Mouse (Mus musculus) liver, embryonic 16.5 days (tissue): ENCODE measurements around the gene B3gnt4. TPM values are rescaled to one million over a fixed set of nuclear protein-coding genes. Genes with fewer than 3 reads are reported as not detected.
A peak's percentile ranks its signal among the peaks of the same experiment; 100 is the strongest.
"Not testable (repeated sequence)": the region's sequence is repeated elsewhere in the genome, so short reads cannot be mapped to it uniquely, and the experiment has no call there.

Experiments used
- ATAC-seq: fragments of 200-750 bp; cut with Nextera tagmentation; 2 replicates; pipeline ENCODE4 v1.8.0; 2017; ENCODE audit warnings: low read depth, mild to moderate bottlenecking, moderate number of reproducible peaks, moderate library complexity
- H3K27ac ChIP-seq: fragments of 300-500 bp; sonication (generic); 2 replicates; pipeline ENCODE4 v1.5.1; 2014; ENCODE audit warnings: mild to moderate bottlenecking, low read length
- H3K27me3 ChIP-seq: fragments of 300-500 bp; sonication (generic); 2 replicates; pipeline ENCODE4 v1.6.1; 2014; ENCODE audit warnings: low read depth, low read length, mixed read lengths; ENCODE audit not compliant: control insufficient read depth, insufficient read depth
- H3K36me3 ChIP-seq: fragments of 300-500 bp; sonication (generic); 2 replicates; pipeline ENCODE4 v1.6.1; 2014; ENCODE audit warnings: mild to moderate bottlenecking; ENCODE audit not compliant: control insufficient read depth, insufficient read depth
- H3K4me1 ChIP-seq: fragments of 300-500 bp; sonication (generic); 2 replicates; pipeline ENCODE4 v1.6.1; 2014; ENCODE audit warnings: low read depth, low read length, mixed read lengths; ENCODE audit not compliant: control insufficient read depth
- H3K4me2 ChIP-seq: fragments of 300-500 bp; sonication (generic); 2 replicates; pipeline ENCODE4 v1.6.1; 2014; ENCODE audit warnings: low read depth, low read length, mixed read lengths
- H3K4me3 ChIP-seq: fragments of 300-500 bp; sonication (generic); 2 replicates; pipeline ENCODE4 v1.5.1; 2014; ENCODE audit warnings: low read depth, mild to moderate bottlenecking, low read length
- H3K9ac ChIP-seq: fragments of 300-500 bp; sonication (generic); 2 replicates; pipeline ENCODE4 v1.6.1; 2014; ENCODE audit warnings: low read depth, low read length
- H3K9me3 ChIP-seq: fragments of 300-500 bp; sonication (generic); replicated peaks from 2 replicates; pipeline ENCODE4 v1.6.1; 2016; ENCODE audit warnings: low read length; ENCODE audit not compliant: control insufficient read depth
- WGBS: fragments of 180-500 bp; shearing (Covaris S2); extraction: QIAGEN DNeasy Blood & Tissue Kit; methylation state at CpG from one replicate; pipeline ENCODE4 v1.1.7; 2014; ENCODE audit not compliant: insufficient replicate concordance; 5-methylcytosine and 5-hydroxymethylcytosine counted together
- polyA plus RNA-seq: library from polyadenylated mRNA; unstranded; fragments of >200 nt; fragmentation: Nextera tagmentation; extraction: Ambion mirVana; gene quantifications from 2 replicates; pipeline ENCODE4 v1.2.1, GENCODE M21; 2015

B3gnt4 gene
- polyA plus RNA-seq, 1 experiment from 2014 or later = 0.11 TPM

DNA sequence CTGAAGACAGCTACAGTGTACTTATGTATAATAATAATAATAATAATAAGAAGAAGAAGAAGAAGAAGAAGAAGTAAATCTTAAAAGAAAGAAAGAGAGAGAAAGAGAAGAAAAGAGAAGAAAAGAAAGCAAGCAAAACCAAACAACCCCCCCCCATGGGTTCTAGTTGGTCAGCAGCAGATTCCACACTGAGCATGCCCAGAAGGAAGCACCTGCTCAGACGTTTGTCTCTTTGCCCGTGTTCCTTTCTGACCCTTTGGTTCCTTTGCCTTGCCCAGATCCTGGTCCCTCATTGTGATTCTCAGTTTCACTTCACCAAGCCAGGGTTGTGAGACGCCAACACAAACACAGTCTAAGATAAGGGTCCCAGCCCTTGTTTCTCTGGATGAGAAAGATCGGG, 8.3 kb upstream of the B3gnt4 start:
- H3K4me2 ChIP-seq = no peak overlapping the region
- no peaks in the 10 kb centered on the region for H3K9me3 ChIP-seq
- no peak overlapping the region for H3K9ac ChIP-seq
- H3K4me1 ChIP-seq = peaks cover 4% of the 10 kb centered on the region
- 54% methylated on average over 4 of the region's 4 CpGs for WGBS
- no peaks in the 10 kb centered on the region for H3K36me3 ChIP-seq
- no peak overlapping the region for H3K4me3 ChIP-seq
- ATAC-seq = no peak
- H3K27ac ChIP-seq = no peak overlapping the region
- H3K27me3 ChIP-seq = peaks cover 21% of the 10 kb centered on the region

DNA sequence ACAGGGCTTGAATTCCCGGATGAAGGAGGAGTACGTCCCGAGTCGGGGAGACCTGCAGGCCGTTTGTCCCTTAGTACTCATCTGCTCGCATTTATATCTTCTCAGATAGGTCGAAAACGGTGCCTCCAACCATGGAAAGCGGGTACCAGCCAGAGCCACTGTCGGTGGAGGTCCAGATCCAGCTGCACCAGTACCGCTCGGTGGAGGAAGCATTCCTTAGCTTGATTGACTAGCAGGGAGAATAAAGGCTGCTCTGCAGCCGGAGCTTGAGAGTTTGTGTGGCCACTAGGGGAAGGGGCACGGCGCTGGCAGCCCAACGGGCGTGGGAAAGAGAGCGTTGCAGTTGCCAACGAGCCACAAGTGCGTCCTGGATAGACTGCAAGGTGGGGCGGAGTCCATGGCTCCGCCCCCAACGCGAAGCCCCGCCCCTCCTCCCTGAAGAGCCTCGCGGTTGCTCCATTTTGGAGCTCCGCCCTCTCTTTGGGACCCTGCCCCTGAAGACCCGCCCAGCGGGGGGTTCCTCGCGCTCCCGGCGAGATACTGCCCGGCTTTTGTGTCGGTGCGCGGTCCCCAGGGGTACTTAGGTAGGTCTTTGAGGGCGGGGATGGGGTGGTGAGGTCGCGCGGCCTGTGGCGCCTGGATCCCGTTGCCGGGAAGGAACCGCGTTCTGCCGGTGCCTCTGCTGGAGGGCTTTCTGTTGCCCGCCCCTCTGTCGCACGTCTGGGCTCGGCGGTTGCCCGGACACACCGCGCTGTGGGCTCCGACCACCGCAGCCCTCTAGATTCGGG, 2.1 kb upstream of the B3gnt4 start:
- H3K4me2 ChIP-seq = peak overlapping the region; percentile 88
- peaks cover 47% of the 10 kb centered on the region for H3K27me3 ChIP-seq
- no peaks in the 10 kb centered on the region for H3K9me3 ChIP-seq
- peak overlapping the region; percentile 62 for H3K4me3 ChIP-seq
- H3K27ac ChIP-seq = no peak overlapping the region
- H3K36me3 ChIP-seq = no peaks in the 10 kb centered on the region
- ATAC-seq = peak; percentile 81
- H3K9ac ChIP-seq = 0 out of 2 replicates have a peak overlapping the region, but pooled peaks have one; percentile 17
- under 1% methylated on average over 59 of the region's 59 CpGs for WGBS
- peaks cover 19% of the 10 kb centered on the region for H3K4me1 ChIP-seq

DNA sequence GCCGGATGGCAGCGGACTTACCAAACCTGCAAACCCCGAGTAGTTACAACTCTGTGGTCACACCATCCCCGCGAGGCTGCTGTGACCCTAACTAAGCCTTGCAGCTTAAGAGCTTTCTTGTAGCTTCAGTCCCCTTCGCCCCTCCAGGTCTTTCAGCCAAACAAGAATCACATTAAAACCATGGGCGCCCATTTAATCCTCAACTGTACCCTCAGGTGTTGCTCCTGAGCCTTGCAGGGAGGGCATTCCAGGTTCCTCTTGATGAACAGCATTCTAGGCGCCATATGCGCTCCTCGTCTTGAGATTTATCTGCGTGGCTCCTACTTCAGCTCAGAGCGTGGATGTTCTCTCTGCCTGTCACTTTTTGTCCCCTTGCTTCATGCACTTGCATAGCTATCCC, 1.3 kb upstream of the B3gnt4 start:
- no peaks in the 10 kb centered on the region for H3K36me3 ChIP-seq
- no peak overlapping the region for H3K27ac ChIP-seq
- 11% methylated on average over 12 of the region's 12 CpGs for WGBS
- H3K9me3 ChIP-seq = no peaks in the 10 kb centered on the region
- peak overlapping the region; percentile 62 for H3K4me3 ChIP-seq
- peak overlapping the region; percentile 88 for H3K4me2 ChIP-seq
- ATAC-seq = no peak
- no peak overlapping the region for H3K9ac ChIP-seq
- H3K27me3 ChIP-seq = peaks cover 47% of the 10 kb centered on the region
- peaks cover 19% of the 10 kb centered on the region for H3K4me1 ChIP-seq

DNA sequence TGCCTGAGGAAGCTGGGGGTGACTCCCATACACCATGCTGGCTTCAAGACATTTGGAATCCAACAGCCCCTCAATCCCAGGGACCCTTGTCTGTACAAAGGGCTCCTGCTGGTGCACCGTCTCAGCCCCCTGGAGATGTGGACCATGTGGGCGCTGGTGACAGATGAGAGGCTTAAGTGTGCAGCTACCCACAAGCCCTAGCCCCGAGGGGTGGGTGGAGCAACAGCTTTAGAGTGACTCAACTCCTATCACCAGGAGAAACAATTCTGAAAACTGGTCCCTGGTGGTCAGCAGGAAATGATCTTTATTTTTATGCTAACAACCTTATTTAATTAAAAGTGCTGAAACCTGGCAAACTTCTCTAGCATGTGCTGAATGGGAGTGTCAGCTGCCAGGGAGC, 1.2 kb downstream of the B3gnt4 start:
- 53% methylated on average over 3 of the region's 3 CpGs for WGBS
- peaks cover 37% of the 10 kb centered on the region for H3K27me3 ChIP-seq
- H3K4me3 ChIP-seq, H3K4me2 ChIP-seq, H3K27ac ChIP-seq, H3K9ac ChIP-seq, H3K9me3 ChIP-seq, H3K36me3 ChIP-seq, ATAC-seq: not testable (repeated sequence)
- H3K4me1 ChIP-seq = peaks cover 19% of the 10 kb centered on the region

- H3K36me3 ChIP-seq = no peaks in the 10 kb centered on the region
- H3K9ac ChIP-seq = no peak overlapping the region
- H3K27me3 ChIP-seq = peaks cover 31% of the 10 kb centered on the region
- H3K9me3 ChIP-seq = no peaks in the 10 kb centered on the region
- H3K4me3 ChIP-seq = no peak overlapping the region
- peaks cover 19% of the 10 kb centered on the region for H3K4me1 ChIP-seq
- ATAC-seq = peak; percentile 72
- no peak overlapping the region for H3K4me2 ChIP-seq
- H3K27ac ChIP-seq = no peak overlapping the region
- WGBS = 42% methylated on average over 3 of the region's 3 CpGs
Observed at GRCm38 (mm10) chr5:123512102-123512501, 1.8 kb downstream of the B3gnt4 start.

DNA sequence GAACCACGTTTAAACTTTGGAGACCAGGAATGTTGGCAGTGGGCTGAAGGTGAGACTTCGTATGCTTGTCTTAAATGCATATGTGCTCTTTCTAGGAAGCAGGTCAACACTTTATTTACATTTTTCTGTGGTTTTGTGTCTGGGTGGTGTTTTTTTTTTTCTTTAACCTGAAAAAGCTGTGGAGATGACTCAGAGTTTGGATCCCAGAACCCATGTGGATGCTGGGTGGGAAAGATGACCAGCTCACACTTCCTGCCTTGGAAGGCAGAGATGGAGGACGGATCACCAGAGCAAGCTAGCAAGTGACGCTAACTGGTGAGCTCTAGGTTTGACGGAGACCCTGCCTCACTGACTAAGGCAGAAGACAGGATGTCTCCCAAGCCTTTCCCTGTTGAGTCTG, 4.6 kb downstream of the B3gnt4 start:
- H3K27me3 ChIP-seq = peaks cover 4% of the 10 kb centered on the region; the same call in 1 of the 2 replicates
- no peak overlapping the region for H3K4me3 ChIP-seq
- H3K4me2 ChIP-seq = no peak overlapping the region
- H3K9me3 ChIP-seq = no peaks in the 10 kb centered on the region
- no peak overlapping the region for H3K27ac ChIP-seq
- H3K36me3 ChIP-seq = no peaks in the 10 kb centered on the region; the same call in 1 of the 2 replicates
- WGBS = 81% methylated on average over 5 of the region's 5 CpGs
- ATAC-seq = no peak
- no peak overlapping the region for H3K9ac ChIP-seq
- peaks cover 9% of the 10 kb centered on the region for H3K4me1 ChIP-seq

GRCm38 (mm10) chr5:123520666-123521065, 10.4 kb downstream of the B3gnt4 start:
- H3K9me3 ChIP-seq = no peaks in the 10 kb centered on the region
- no peaks in the 10 kb centered on the region for H3K27me3 ChIP-seq
- H3K27ac ChIP-seq = no peak overlapping the region
- H3K4me2 ChIP-seq = no peak overlapping the region
- no peak overlapping the region for H3K9ac ChIP-seq
- H3K4me1 ChIP-seq = peaks cover 19% of the 10 kb centered on the region
- ATAC-seq = no peak
- no peak overlapping the region for H3K4me3 ChIP-seq
- no peaks in the 10 kb centered on the region; the same call in 1 of the 2 replicates for H3K36me3 ChIP-seq
- 82% methylated on average over 9 of the region's 9 CpGs for WGBS

GRCm38 (mm10) chr5:123521621-123522020, 11.4 kb downstream of the B3gnt4 start:
- peaks cover 19% of the 10 kb centered on the region for H3K4me1 ChIP-seq
- H3K27ac ChIP-seq = no peak overlapping the region
- ATAC-seq = no peak
- no peak overlapping the region for H3K4me2 ChIP-seq
- no peak overlapping the region for H3K4me3 ChIP-seq
- H3K9ac ChIP-seq = no peak overlapping the region
- no peaks in the 10 kb centered on the region for H3K27me3 ChIP-seq
- WGBS = 80% methylated on average over 1 of the region's 1 CpGs
- H3K9me3 ChIP-seq = no peaks in the 10 kb centered on the region
- no peaks in the 10 kb centered on the region; the same call in 1 of the 2 replicates for H3K36me3 ChIP-seq

GRCm38 (mm10) chr5:123522166-123522565, 11.9 kb downstream of the B3gnt4 start:
- Histone ChIP-seq H3K9ac (no peak overlapping the region), H3K4me2 (no peak overlapping the region)
- 60% methylated on average over 1 of the region's 1 CpGs for WGBS

More at GRCm38 (mm10) chr5:123522166-123522565, 11.9 kb downstream of the B3gnt4 start:
- Histone ChIP-seq H3K27ac (no peak overlapping the region), H3K4me1 (peaks cover 19% of the 10 kb centered on the region), H3K4me3 (no peak overlapping the region), H3K9me3 (no peaks in the 10 kb centered on the region), H3K36me3 (no peaks in the 10 kb centered on the region; the same call in 1 of the 2 replicates), H3K27me3 (no peaks in the 10 kb centered on the region)
- ATAC-seq = no peak
